Comparison of ENCODE assay signal across 7 mouse cellular contexts in genomic region chr8:122282501-122283355, GRCm38 (mm10). TPM values are rescaled to one million over a fixed set of nuclear protein-coding genes. Genes with fewer than 3 reads are reported as not detected.
DNase-seq lines count a peak whose midpoint lies in the region; ATAC-seq and TF ChIP-seq lines count a peak whose summit lies in the region.

No protein-coding gene starts in this region.

- peaks cover 72% of the 10 kb centered on the region for H3K27me3 ChIP-seq in E14TG2a.4 (ENCODE audit: insufficient read depth, low read length)
- no peaks in the 10 kb centered on the region for H3K27me3 ChIP-seq in hindbrain, postnatal 0 days (ENCODE audit: insufficient read depth, low read length)
- H3K27me3 ChIP-seq in liver, embryonic 13.5 days = no peaks in the 10 kb centered on the region
- H3K27me3 ChIP-seq in neural tube, embryonic 13.5 days = peaks cover 45% of the 10 kb centered on the region

- peak overlapping the region; percentile 78 for H3K9ac ChIP-seq in hindbrain, postnatal 0 days (replicated peaks; ENCODE audit: low read length)
- H3K9ac ChIP-seq in liver, embryonic 13.5 days = peak overlapping the region; percentile 99
- H3K9ac ChIP-seq in neural tube, embryonic 13.5 days = peak overlapping the region; percentile 77

- no peak for TF ChIP-seq POLR2A in embryonic fibroblast, embryonic 13.5 days (IDR thresholded peaks at IDR 0.05; ENCODE audit: low read depth, low read length)

- H3K4me2 ChIP-seq in hindbrain, postnatal 0 days (ENCODE audit: low read depth, low read length) = peak overlapping the region; percentile 99
- H3K4me2 ChIP-seq in liver, embryonic 13.5 days = peak overlapping the region; percentile 99
- peak overlapping the region; percentile 99 for H3K4me2 ChIP-seq in neural tube, embryonic 13.5 days

- H3K36me3 ChIP-seq in E14TG2a.4 (ENCODE audit: insufficient read depth, low read length) = no peaks in the 10 kb centered on the region
- no peaks in the 10 kb centered on the region for H3K36me3 ChIP-seq in hindbrain, postnatal 0 days (ENCODE audit: insufficient read depth, low read length)
- H3K36me3 ChIP-seq in liver, embryonic 13.5 days = peaks cover 12% of the 10 kb centered on the region
- no peaks in the 10 kb centered on the region for H3K36me3 ChIP-seq in neural tube, embryonic 13.5 days

- ATAC-seq in hindbrain, postnatal 0 days = no peak
- ATAC-seq in liver, embryonic 13.5 days (ENCODE audit: low read depth) = no peak
- ATAC-seq in neural tube, embryonic 13.5 days (ENCODE audit: low read depth) = no peak

- TF ChIP-seq CTCF in E14TG2a.4 (conservative IDR thresholded peaks at IDR 0.05; ENCODE audit: low read length) = no peak
- no peak for TF ChIP-seq CTCF in embryonic fibroblast, embryonic 13.5 days (IDR thresholded peaks at IDR 0.05; ENCODE audit: borderline replicate concordance, insufficient read depth, low read length)
- TF ChIP-seq CTCF in hindbrain, postnatal 0 days (IDR thresholded peaks at IDR 0.05; ENCODE audit: low read depth) = no peak

- WGBS in hindbrain, postnatal 0 days = 1% methylated on average over 51 of the region's 70 CpGs
- WGBS in liver, embryonic 13.5 days (ENCODE audit: insufficient replicate concordance) = under 1% methylated on average over 56 of the region's 70 CpGs
- WGBS in neural tube, embryonic 13.5 days = under 1% methylated on average over 61 of the region's 70 CpGs

- H3K4me1 ChIP-seq in E14TG2a.4 (replicated peaks; ENCODE audit: low read depth, low read length) = peaks cover 42% of the 10 kb centered on the region
- H3K4me1 ChIP-seq in embryonic fibroblast, embryonic 13.5 days (ENCODE audit: control insufficient read depth, insufficient read depth, low read length) = peaks cover 13% of the 10 kb centered on the region; the same call in 1 of the 2 replicates
- H3K4me1 ChIP-seq in hindbrain, postnatal 0 days (ENCODE audit: insufficient read depth, low read length) = peaks cover 16% of the 10 kb centered on the region
- H3K4me1 ChIP-seq in liver, embryonic 13.5 days (replicated peaks) = peaks cover 72% of the 10 kb centered on the region
- peaks cover 55% of the 10 kb centered on the region for H3K4me1 ChIP-seq in neural tube, embryonic 13.5 days (replicated peaks)

- peak overlapping the region; percentile 83 for H3K4me3 ChIP-seq in E14TG2a.4 (replicated peaks; ENCODE audit: low read length)
- peak overlapping the region; percentile 61 for H3K4me3 ChIP-seq in embryonic fibroblast, embryonic 13.5 days (ENCODE audit: insufficient read depth, low read length)
- peak overlapping the region; percentile 77 for H3K4me3 ChIP-seq in hindbrain, postnatal 0 days (ENCODE audit: low read length)
- peak overlapping the region; percentile 97 for H3K4me3 ChIP-seq in liver, embryonic 13.5 days (replicated peaks)
- peak overlapping the region; percentile 56 for H3K4me3 ChIP-seq in neural tube, embryonic 13.5 days

- peak; percentile 32 for DNase-seq in R1 (ENCODE audit: low read depth, low spot score)
- peak; percentile 24 for DNase-seq in hindbrain, postnatal 0 days (ENCODE audit: low spot score)
- DNase-seq in liver, embryonic 13.5 days = peak; percentile 53
- DNase-seq in ovary, adult 18-20 months (ENCODE audit: low spot score) = no peak

- H3K27ac ChIP-seq in embryonic fibroblast, embryonic 13.5 days (ENCODE audit: insufficient read depth, low read length) = no peak overlapping the region
- peak overlapping the region; percentile 82 for H3K27ac ChIP-seq in hindbrain, postnatal 0 days
- peak overlapping the region; percentile 97 for H3K27ac ChIP-seq in liver, embryonic 13.5 days
- peak overlapping the region; percentile 13; the same call in 1 of the 2 replicates for H3K27ac ChIP-seq in neural tube, embryonic 13.5 days (replicated peaks)

- no peaks in the 10 kb centered on the region for H3K9me3 ChIP-seq in E14TG2a.4 (ENCODE audit: low read length)
- H3K9me3 ChIP-seq in hindbrain, postnatal 0 days (ENCODE audit: low read length) = no peaks in the 10 kb centered on the region
- no peaks in the 10 kb centered on the region for H3K9me3 ChIP-seq in liver, embryonic 13.5 days (replicated peaks)
- H3K9me3 ChIP-seq in neural tube, embryonic 13.5 days = no peaks in the 10 kb centered on the region

RNA-seq across cellular contexts. Expression of gene Zfpm1, which starts 0.8 kb away (rescaled TPM):
- polyA plus RNA-seq in embryonic fibroblast, embryonic 13.5 days (2011; ENCODE audit: insufficient read length, low read depth, missing spikeins) = 10.3 and 12.6 TPM in 2 replicates
- total RNA-seq in hindbrain, postnatal 0 days (2014; rRNA removed) = 28.0 and 37.6 TPM in 2 replicates
- 1.5 and 2.0 TPM in 2 replicates for polyA plus RNA-seq in hindbrain, postnatal 0 days (2015; fragmentation: Nextera tagmentation; extraction: Ambion mirVana)
- polyA plus RNA-seq in liver, embryonic 13.5 days (2015; fragmentation: Nextera tagmentation; extraction: Ambion mirVana) = 10.0 and 11.7 TPM in 2 replicates
- polyA plus RNA-seq in neural tube, embryonic 13.5 days (2015; fragmentation: Nextera tagmentation; extraction: Ambion mirVana) = 0.83 and 0.89 TPM in 2 replicates
